Mouse (Mus musculus) cerebellum, adult 2 months (tissue): ENCODE results near the gene Gpr61.

Experiments used
- CTCF ChIP-seq: fragments of 200-500 bp; IDR thresholded peaks from 2 replicates; pipeline ENCODE4 v1.5.1; 2011; ENCODE audit warnings: low read depth, mild to moderate bottlenecking, control low read depth, low read length, moderate library complexity, borderline replicate concordance; ENCODE audit not compliant: insufficient read depth
- POLR2A ChIP-seq: fragments of 200-500 bp; IDR thresholded peaks from 2 replicates; pipeline ENCODE4 v1.6.1; 2011; ENCODE audit warnings: low read length, control low read depth, borderline replicate concordance; ENCODE audit not compliant: insufficient read depth

DNA sequence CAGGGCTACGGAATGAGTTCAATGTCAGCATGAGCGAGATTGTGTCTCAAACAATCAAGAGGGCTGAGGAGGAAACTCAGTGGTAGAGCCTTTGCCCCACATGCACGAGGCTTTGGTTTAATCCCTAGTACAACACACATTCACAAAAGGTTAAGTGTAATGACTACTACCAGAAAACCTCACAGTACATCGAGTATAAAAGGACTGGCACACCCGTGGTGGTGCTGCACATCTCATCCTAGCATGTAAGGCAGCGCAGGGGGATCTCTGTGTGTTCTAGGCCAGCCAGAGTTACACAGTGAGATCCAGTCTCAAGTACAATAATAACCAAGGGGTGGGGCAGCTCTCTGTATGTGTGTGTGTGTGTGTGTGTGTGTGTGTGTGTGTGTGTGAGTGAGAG, 37.2 kb downstream of the Gpr61 start:
- no peak for TF ChIP-seq CTCF
- TF ChIP-seq POLR2A = no peak
